Mouse (Mus musculus) small intestine, adult 2 months (tissue): ENCODE results near the gene Rnf212b.

ENCODE experiments used
- CTCF ChIP-seq: fragments of 200-500 bp; IDR thresholded peaks from 2 replicates; pipeline ENCODE4 v1.5.1; 2012; ENCODE audit warnings: low read depth, mild to moderate bottlenecking, control low read depth, inconsistent platforms, low read length, moderate library complexity, mixed read lengths; ENCODE audit not compliant: insufficient replicate concordance, insufficient read length; ENCODE audit errors: extremely low read depth
- POLR2A ChIP-seq: fragments of 200-500 bp; IDR thresholded peaks from 2 replicates; pipeline ENCODE4 v1.6.1; 2012; ENCODE audit warnings: low read depth, mild to moderate bottlenecking, control low read depth, inconsistent platforms, low read length, moderate library complexity

DNA sequence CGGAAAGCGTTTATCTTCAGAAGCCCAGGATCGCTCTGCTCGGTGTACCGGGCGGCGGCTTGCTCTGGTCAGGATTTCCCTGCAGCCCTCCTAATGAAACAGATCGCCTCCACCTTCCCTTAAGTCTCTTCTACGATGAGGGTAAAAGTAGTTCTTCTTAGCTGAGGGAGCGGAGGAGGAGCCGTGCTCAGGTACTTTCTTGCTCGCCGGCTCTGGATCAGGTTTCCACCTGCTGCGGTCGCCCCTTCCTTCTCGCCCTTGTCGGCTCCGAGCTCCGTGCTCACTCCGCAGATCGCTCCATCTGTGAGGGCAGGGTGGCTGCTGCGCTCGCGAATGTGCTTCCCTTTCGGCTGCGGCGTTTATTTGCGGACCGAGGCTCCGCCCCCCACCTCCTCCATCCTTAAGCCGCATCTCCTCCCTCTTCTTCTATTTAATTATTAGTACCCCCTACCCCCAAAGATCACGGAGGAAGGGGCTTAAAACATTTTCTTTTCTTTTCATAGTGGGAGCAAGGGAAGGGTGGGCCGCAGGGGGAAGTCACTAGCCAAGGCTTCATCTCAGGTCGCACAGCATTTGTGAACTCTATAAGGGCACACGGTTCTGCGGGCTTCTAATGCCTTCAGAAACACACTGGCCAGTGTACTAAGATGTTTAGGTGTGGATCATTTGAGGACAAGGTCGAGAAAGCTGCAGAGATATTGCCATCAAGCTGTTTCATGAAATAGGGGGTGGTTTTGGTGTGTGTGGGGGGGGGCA lies 32.2 kb upstream of the Rnf212b start, which contains the start of gene Slc7a8:
- TF ChIP-seq CTCF: no peak
- TF ChIP-seq POLR2A: peak; percentile 96
